Mouse (Mus musculus) hindbrain, postnatal 0 days (tissue): Measurements from ENCODE around the gene Slc25a40. TPM values are rescaled to one million over a fixed set of nuclear protein-coding genes. Genes with fewer than 3 reads are reported as not detected.

Experiments used
- ATAC-seq: fragments of 200-750 bp; cut with Nextera tagmentation; 2 replicates; pipeline ENCODE4 v1.8.0; 2017; ENCODE audit warnings: mild to moderate bottlenecking, moderate TSS enrichment, moderate library complexity
- DNase-seq: peaks from one replicate; pipeline ENCODE4 v3.0.0-alpha.2; 2015; ENCODE audit warnings: low spot score
- H3K27ac ChIP-seq: fragments of 300-500 bp; sonication (generic); 2 replicates; pipeline ENCODE4 v1.5.1; 2014; ENCODE audit warnings: mild to moderate bottlenecking
- H3K27me3 ChIP-seq: fragments of 300-500 bp; sonication (generic); 2 replicates; pipeline ENCODE4 v1.6.1; 2014; ENCODE audit warnings: low read length, mixed read lengths; ENCODE audit not compliant: insufficient read depth
- H3K36me3 ChIP-seq: fragments of 300-500 bp; sonication (generic); 2 replicates; pipeline ENCODE4 v1.6.1; 2014; ENCODE audit warnings: low read length, mixed read lengths; ENCODE audit not compliant: insufficient read depth
- H3K4me1 ChIP-seq: fragments of 300-500 bp; sonication (generic); 2 replicates; pipeline ENCODE4 v1.6.1; 2014; ENCODE audit warnings: antibody characterized with exemption, low read length, mixed read lengths; ENCODE audit not compliant: insufficient read depth
- H3K4me2 ChIP-seq: fragments of 300-500 bp; sonication (generic); 2 replicates; pipeline ENCODE4 v1.6.1; 2014; ENCODE audit warnings: low read depth, mild to moderate bottlenecking, low read length, moderate library complexity, mixed read lengths
- H3K4me3 ChIP-seq: fragments of 300-500 bp; sonication (generic); 2 replicates; pipeline ENCODE4 v1.5.1; 2014; ENCODE audit warnings: low read length
- H3K9ac ChIP-seq: fragments of 300-500 bp; sonication (generic); replicated peaks from 2 replicates; pipeline ENCODE4 v1.6.1; 2014; ENCODE audit warnings: mild to moderate bottlenecking, low read length, moderate library complexity, mixed read lengths
- H3K9me3 ChIP-seq: fragments of 300-500 bp; sonication (generic); 2 replicates; pipeline ENCODE4 v1.6.1; 2016; ENCODE audit warnings: low read length, mixed read lengths
- CTCF ChIP-seq: IDR thresholded peaks from 2 replicates; pipeline ENCODE4 v1.5.1; 2016; ENCODE audit warnings: antibody characterized with exemption, control low read depth, low read depth
- WGBS: fragments of 180-500 bp; shearing (Covaris S2); extraction: QIAGEN DNeasy Blood & Tissue Kit; methylation state at CpG from one replicate; pipeline ENCODE4 v1.1.7; 2014; 5-methylcytosine and 5-hydroxymethylcytosine counted together
- polyA plus RNA-seq: library from polyadenylated mRNA; unstranded; fragments of >200 nt; fragmentation: Nextera tagmentation; extraction: Ambion mirVana; gene quantifications from 2 replicates; pipeline ENCODE4 v1.2.1, GENCODE M21; 2015
- total RNA-seq: library from RNA; depleted of rRNA; stranded (reverse); fragments of >200 nt; gene quantifications from 2 replicates; pipeline ENCODE4 v1.2.3, GENCODE M21; 2014

Gene Slc25a40
- total and polyA plus RNA-seq, 2 experiments from 2014 or later, result 8.5 to 10.6 TPM

DNA sequence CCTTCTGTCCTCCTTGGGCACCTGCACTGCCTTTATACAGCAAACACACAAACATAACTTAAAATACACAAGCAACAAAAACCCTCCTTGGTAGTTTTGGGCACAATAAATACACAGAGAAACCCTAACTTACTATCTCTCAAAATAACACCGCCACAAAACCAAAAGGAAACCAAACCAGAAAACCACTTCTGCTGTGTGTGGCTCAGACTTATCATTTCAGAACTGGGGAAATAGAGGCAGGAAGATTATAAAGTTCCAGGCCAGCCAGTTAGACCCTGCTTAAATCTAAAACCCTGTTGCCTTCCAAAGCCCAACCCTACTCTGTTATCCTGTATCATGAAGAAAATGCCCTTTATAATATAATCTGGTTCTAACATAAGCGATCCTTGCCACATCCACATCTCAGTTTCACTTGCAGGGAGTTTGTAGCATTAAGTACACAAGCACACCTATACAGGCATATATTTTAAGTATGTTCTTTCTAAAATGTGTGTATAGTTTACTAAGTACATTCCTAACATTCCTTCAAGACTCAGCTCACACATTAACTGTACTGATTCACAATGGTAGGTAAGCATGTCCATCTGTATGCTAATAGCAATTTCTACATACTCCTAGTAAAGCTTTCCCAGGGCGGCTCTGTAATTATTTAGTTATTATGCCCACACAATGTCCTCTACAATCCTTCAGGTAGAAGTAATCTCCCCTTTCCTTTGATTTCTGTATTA, 5.8 kb upstream of the Slc25a40 start:
- DNase-seq (no peak), ATAC-seq (no peak)
- WGBS, result 94% methylated on average over 3 of the region's 3 CpGs

DNA sequence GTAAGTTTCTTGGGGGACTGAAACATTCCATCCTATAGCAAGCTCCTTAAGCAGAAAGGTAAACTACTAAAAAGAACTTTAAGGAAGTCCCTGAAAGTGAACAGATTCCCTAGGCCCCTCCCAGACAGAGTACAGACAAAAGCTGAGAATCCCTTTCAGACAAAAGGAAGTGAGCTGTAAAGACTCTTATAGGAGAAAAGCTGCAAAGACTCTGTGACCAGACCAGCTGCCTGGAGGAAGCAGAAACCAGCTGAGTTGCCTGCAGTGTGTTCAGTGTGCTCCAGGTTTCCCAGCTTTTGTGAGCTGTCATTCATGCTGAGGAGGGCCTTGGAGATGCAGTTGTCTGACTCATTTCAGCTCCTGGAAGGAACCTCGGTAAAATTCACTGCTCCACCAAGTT, 5.2 kb upstream of the Slc25a40 start:
- DNase-seq, result no peak
- Histone ChIP-seq H3K9ac (no peak overlapping the region), H3K4me1 (no peaks in the 10 kb centered on the region), H3K4me3 (no peak overlapping the region), H3K27ac (no peak overlapping the region), H3K36me3 (no peaks in the 10 kb centered on the region), H3K4me2 (no peak overlapping the region), H3K27me3 (no peaks in the 10 kb centered on the region), H3K9me3 (no peaks in the 10 kb centered on the region)
- no peak for ATAC-seq
- no peak for TF ChIP-seq CTCF
- 37% methylated on average over 1 of the region's 1 CpGs for WGBS

More for the DNA sequence above, 5.8 kb upstream of the Slc25a40 start:
- no peaks in the 10 kb centered on the region for H3K36me3 ChIP-seq
- no peak overlapping the region for H3K27ac ChIP-seq
- H3K9ac ChIP-seq, result no peak overlapping the region
- no peaks in the 10 kb centered on the region for H3K27me3 ChIP-seq
- no peaks in the 10 kb centered on the region for H3K9me3 ChIP-seq
- TF ChIP-seq CTCF, result no peak
- H3K4me3 ChIP-seq, result no peak overlapping the region
- H3K4me1 ChIP-seq, result no peaks in the 10 kb centered on the region
- no peak overlapping the region for H3K4me2 ChIP-seq

DNA sequence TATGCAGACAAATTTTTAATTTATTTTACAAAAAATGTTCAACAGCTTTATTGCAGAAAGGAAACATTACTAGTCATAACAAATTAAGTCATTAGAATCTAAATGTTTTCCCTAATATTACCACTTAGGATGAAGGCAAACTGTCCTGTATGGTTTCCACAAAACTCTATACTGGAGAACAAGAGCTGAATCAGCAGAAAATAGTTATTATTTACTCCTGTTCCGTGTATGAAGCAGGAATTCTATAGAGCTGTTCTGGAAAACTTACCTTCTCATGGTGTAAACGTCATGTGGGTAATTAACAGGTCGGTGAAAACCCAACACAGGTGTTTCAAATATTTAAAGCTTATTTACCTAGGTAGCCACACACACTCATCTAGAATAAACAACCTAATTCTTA, 1.2 kb upstream of the Slc25a40 start:
- Histone ChIP-seq H3K4me1 (no peaks in the 10 kb centered on the region), H3K9ac (no peak overlapping the region), H3K4me2 (peak overlapping the region; percentile 91), H3K27me3 (no peaks in the 10 kb centered on the region), H3K36me3 (no peaks in the 10 kb centered on the region), H3K9me3 (no peaks in the 10 kb centered on the region), H3K4me3 (peak overlapping the region; percentile 73), H3K27ac (no peak overlapping the region)
- ATAC-seq, result no peak
- 15% methylated on average over 3 of the region's 3 CpGs for WGBS
- TF ChIP-seq CTCF, result no peak
- DNase-seq, result no peak

DNA sequence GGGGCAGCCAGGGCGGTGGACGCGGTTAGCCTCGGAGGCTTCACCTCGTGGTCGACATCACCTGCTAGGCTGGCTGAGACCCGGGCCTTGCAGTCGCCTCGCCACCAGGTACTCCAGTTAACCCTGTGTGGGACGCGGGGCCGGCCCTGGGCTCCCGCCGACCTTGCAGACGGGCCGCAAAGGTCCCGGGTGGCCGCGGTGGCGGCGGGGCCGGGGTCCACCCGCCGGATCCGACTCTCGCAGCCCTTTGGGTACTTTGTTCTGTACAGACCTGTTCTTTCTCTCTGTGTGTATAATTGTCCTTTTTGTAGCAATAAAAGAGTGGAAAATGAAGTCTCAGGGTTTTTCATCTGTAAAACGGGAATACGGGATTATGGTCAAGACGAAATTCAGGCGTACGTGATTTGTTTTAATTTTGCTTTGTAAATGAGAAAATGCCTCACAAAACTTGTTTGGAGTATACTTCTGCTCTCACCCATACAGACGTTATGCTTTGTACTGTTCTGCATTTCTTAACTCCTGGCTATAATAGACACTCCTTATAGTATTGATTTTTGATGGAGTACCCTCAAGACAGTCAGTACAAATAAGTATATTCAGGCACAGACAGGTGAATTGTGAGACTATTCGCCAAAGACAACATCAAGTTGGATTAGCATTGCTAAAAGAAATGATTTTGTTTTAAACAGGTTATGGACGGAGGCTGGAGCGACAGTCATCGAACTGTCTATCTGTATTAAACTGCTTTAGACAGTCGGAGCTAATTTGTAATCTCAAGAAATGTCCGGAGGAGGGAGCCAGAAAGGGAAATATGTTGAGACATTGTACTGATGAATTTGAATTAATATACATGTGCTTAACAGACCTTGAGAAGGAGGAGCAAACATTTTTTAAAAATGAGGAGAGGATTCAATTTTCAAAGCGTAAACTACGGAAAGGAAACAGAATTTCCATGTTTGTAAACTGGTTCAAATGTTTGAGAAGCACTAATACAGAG, 580 bp downstream of the Slc25a40 start:
- Histone ChIP-seq H3K4me3 (peak overlapping the region; percentile 73), H3K4me1 (no peaks in the 10 kb centered on the region), H3K27ac (peak overlapping the region; percentile 54), H3K9me3 (no peaks in the 10 kb centered on the region), H3K9ac (peak overlapping the region; percentile 57), H3K27me3 (no peaks in the 10 kb centered on the region), H3K36me3 (no peaks in the 10 kb centered on the region), H3K4me2 (peak overlapping the region; percentile 91)
- peak; percentile 38; the same call in 1 of the 2 replicates for TF ChIP-seq CTCF
- peak; percentile 57 for DNase-seq
- under 1% methylated on average over 40 of the region's 40 CpGs for WGBS
- no peak for ATAC-seq

- no peaks in the 10 kb centered on the region for H3K4me1 ChIP-seq
- ATAC-seq (no peak), DNase-seq (peak; percentile 3)
- no peaks in the 10 kb centered on the region for H3K36me3 ChIP-seq
- peak overlapping the region; percentile 91 for H3K4me2 ChIP-seq
- TF ChIP-seq CTCF, result no peak
- H3K9ac ChIP-seq, result peak overlapping the region; percentile 57; the same call in 1 of the 2 replicates
- H3K27ac ChIP-seq, result no peak overlapping the region
- no peaks in the 10 kb centered on the region for H3K9me3 ChIP-seq
- peak overlapping the region; percentile 73 for H3K4me3 ChIP-seq
- WGBS, result 14% methylated on average over 7 of the region's 7 CpGs
- no peaks in the 10 kb centered on the region for H3K27me3 ChIP-seq
These were observed 1.5 kb downstream of the Slc25a40 start for GRCm38 (mm10) chr5:8424116-8424515.

- H3K36me3 ChIP-seq, result no peaks in the 10 kb centered on the region
- WGBS, result 80% methylated on average over 5 of the region's 5 CpGs
- ATAC-seq, result no peak
- TF ChIP-seq CTCF, result no peak
- no peak for DNase-seq
- H3K9me3 ChIP-seq, result no peaks in the 10 kb centered on the region
- H3K9ac ChIP-seq, result no peak overlapping the region
- H3K27me3 ChIP-seq, result no peaks in the 10 kb centered on the region
- no peak overlapping the region for H3K27ac ChIP-seq
- H3K4me1 ChIP-seq, result no peaks in the 10 kb centered on the region
- H3K4me2 ChIP-seq, result no peak overlapping the region
- no peak overlapping the region for H3K4me3 ChIP-seq
These were observed 3.2 kb downstream of the Slc25a40 start for GRCm38 (mm10) chr5:8425899-8426298.
